Mouse (Mus musculus) hindlimb bud, embryonic 11.5 days (tissue): ENCODE data around the gene Pcolce.

Source experiments
- DNase-seq: peaks from one replicate; pipeline ENCODE4 v3.0.0-alpha.2; 2012; ENCODE audit warnings: low read depth, low spot score; ENCODE audit errors: extremely low spot score

Gene Pcolce

DNA sequence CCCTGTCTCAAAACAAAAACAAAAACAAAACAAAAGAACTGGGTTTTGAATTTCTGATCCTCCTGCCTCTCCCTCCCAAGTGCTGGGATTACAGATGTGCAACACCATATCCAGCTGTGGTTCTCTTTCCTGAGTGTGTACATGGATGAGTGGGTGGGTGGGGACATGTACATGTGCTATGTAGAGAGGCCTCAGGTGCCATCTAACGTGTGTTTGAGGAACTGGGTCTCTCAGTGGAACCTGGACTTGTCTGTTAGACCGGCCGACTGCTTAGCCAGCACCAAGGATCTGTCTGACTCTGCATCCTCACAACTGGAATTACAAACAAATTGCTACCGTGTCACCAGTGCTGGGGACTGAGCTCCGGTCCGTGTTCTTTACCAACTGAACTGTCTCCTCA is 16.0 kb downstream of the Pcolce start:
- no peak for DNase-seq

- DNase-seq: no peak
Measured at GRCm38 (mm10) chr5:137596601-137597261, 16.9 kb downstream of the Pcolce start.

DNA sequence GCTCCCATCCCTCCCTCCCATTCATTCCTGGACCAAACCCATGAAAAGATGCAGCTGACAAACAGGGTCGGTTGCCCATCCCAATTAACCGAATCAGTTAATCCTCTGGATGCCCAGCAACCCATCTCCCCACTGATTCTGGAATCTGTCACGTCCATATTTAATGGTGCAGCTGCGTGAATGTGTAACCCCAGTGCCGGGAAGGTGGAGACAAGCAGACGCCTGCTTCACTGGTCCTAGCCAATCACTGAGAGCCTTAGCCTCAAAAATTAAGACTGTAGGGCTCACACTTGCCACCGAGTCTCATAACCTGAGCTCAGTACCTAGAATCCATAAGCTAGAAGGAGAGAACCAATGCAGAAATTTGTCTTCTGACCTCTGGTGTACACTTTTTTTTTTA is 17.7 kb downstream of the Pcolce start:
- no peak for DNase-seq

- no peak for DNase-seq
Measured at GRCm38 (mm10) chr5:137590507-137590906, 23.1 kb downstream of the Pcolce start.

GRCm38 (mm10) chr5:137584976-137585375 is 28.6 kb downstream of the Pcolce start:
- DNase-seq: no peak

- no peak for DNase-seq
Measured at GRCm38 (mm10) chr5:137583670-137584169, 29.9 kb downstream of the Pcolce start.

- no peak for DNase-seq
Measured at GRCm38 (mm10) chr5:137582702-137583101, 30.9 kb downstream of the Pcolce start.

- no peak for DNase-seq
Measured at GRCm38 (mm10) chr5:137580246-137580645, 33.3 kb downstream of the Pcolce start.

DNA sequence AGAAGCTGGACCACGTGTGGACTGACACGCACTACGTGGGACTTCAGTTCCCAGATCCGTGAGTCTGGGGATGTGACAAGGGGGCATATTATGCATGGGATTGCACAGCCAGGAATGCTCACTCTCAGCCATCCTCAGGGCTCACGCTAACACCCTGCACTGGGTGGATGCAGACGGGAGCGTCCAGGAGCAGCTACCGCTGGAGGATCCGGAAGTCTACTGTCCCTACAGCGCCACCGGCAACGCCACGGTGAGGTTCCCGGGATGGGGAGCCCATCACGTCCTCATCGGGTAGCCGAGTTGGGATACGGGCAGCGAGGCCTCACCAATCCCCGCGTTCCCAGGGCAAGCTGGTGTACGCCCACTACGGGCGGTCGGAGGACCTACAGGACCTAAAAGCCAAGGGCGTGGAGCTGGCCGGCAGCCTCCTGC is 39.1 kb downstream of the Pcolce start:
- no peak for DNase-seq

- DNase-seq: no peak
Measured at GRCm38 (mm10) chr5:137570691-137571586, 42.6 kb downstream of the Pcolce start.

GRCm38 (mm10) chr5:137570181-137570580 is 43.4 kb downstream of the Pcolce start:
- DNase-seq: no peak

- no peak for DNase-seq
Measured at GRCm38 (mm10) chr5:137569665-137570064, 43.9 kb downstream of the Pcolce start, which contains the start of gene Tfr2. Gene Tfr2, plus strand, starts transcription at chr5:137569840.

DNA sequence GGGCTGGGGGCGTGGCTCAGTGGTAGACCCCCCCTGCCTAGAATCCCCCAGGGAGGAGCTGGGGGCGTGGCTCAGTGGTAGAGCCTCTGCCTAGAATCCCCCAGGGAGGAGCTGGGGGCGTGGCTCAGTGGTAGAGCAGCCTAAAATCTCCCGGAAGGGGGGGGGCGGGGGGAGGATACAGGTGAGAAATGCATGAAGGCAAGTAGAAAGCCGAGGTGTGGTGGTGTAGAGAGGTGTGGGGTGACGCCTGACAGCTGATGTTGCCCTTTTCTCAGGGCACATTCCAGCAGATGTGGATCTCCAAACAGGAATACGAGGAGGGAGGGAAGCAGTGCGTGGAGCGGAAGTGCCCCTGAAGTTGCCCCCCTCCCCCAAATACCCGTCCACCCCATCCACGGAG is 44.6 kb downstream of the Pcolce start:
- DNase-seq: no peak

DNA sequence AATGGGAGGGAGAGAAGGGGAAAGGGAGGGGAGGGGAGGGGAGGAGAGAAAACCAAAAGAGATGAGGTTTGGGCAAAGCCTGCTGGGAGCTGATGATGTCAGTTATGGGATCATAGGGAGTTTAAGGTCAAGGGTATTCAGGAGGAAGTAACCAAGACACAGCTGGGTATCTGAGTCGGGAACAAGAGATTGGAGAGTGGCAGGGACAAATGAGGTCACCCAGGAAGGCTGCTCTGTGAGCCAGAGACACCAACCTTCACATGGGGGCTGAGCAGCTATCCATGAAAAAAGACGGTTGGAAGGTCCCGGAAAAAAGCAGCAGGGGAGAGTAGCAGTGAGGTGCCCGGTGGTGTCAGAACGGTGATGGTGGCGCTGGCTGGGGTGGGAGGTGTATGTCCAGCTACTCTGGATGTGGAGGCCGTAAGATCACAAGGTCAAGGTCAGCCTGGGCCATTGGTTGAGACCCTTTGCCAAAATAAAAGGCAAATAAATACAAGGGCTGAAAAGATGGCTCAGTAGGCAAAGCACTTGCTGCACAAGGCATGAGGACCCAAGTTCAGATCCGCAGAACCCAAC is 45.3 kb downstream of the Pcolce start:
- DNase-seq: no peak

DNA sequence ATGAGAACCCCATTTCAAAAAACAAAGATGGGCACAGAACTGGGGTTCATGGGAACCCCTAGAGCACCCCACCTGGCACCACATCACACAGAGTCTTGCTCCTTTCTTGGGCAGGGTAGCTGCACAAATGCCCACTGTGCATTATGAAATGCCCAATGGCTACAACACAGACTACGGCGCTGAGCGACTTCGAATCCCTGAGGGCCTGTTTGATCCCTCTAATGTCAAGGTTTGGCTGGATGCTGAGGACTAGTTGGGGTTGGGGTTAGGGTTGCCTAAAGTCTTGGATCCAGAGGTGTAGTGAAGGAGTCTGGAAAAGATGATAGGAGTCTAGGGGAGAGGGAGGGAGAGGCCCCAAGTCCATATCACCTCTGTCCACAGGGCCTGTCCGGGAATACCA is 47.2 kb downstream of the Pcolce start:
- no peak for DNase-seq

DNA sequence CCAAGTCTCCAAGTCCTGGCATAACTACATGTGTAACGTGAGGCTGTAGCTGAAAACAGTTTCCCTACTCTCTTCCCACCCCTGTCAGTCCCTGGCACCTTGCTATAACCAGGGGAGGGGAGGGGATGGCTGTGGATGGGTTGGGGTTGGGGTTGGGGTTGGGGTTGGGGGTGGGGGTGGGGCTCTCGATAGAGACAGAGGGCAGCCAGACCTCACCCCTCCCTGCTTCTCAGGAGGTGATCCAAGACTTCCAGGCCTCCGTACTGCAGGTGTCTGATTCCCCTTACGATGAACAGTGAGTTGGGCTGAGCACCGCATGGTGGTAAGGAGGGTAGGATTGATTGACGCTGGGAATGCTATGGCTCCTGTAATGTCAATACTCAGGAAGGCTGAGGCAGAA is 47.8 kb downstream of the Pcolce start:
- no peak for DNase-seq

DNA sequence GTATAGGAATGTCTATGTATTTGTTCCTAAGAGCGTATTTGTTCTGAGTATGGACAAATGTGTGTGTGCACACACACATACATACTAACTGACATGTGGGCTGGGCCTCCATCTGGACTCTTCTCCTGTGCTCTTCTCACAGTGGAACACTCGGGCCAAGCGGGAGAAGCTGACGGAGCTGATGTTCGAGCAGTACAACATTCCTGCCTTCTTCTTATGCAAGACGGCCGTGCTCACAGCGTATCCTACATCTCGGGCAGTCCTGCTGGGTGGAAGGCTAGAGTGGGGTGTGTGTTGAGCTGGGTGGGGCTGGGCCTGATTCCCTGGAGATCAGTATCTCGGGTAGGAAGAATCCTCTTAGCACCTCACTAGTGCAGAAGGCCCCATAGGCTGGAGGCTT is 50.6 kb downstream of the Pcolce start:
- no peak for DNase-seq

GRCm38 (mm10) chr5:137561556-137561955 is 52.0 kb downstream of the Pcolce start:
- DNase-seq: no peak
